Mouse (Mus musculus): Measurements from ENCODE around the gene Ppp4r2. TPM values are rescaled to one million over a fixed set of nuclear protein-coding genes. Genes with fewer than 3 reads are reported as not detected.
A peak's percentile ranks its signal among the peaks of the same experiment; 100 is the strongest.
"Not testable (repeated sequence)": the region's sequence is repeated elsewhere in the genome, so short reads cannot be mapped to it uniquely, and the experiment has no call there.

Ppp4r2 gene
- polyA plus RNA-seq, 1 experiment = 47.7 TPM

- TF ChIP-seq CTCF (IDR thresholded peaks at IDR 0.05; ENCODE audit: borderline replicate concordance, extremely low read depth, insufficient read depth, insufficient read length) (no peak), POLR2A (IDR thresholded peaks at IDR 0.05; ENCODE audit: borderline replicate concordance, extremely low read depth, insufficient read depth, insufficient read length, poor library complexity, severe bottlenecking) (no peak)
- no peak for DNase-seq (ENCODE audit: low read depth)
These were observed 1.7 kb upstream of the Ppp4r2 start for GRCm38 (mm10) chr6:100831751-100832150.

- peak; percentile 77 for DNase-seq (ENCODE audit: low read depth)
- no peak; the same call in 1 of the 2 replicates for TF ChIP-seq POLR2A (IDR thresholded peaks at IDR 0.05; ENCODE audit: borderline replicate concordance, extremely low read depth, insufficient read depth, insufficient read length, poor library complexity, severe bottlenecking)
- peak; percentile 24; the same call in 1 of the 2 replicates for TF ChIP-seq CTCF (IDR thresholded peaks at IDR 0.05; ENCODE audit: borderline replicate concordance, extremely low read depth, insufficient read depth, insufficient read length)
These were observed 524 bp downstream of the Ppp4r2 start for GRCm38 (mm10) chr6:100833811-100834481.

GRCm38 (mm10) chr6:100834489-100835160 lies 1.2 kb downstream of the Ppp4r2 start:
- DNase-seq (ENCODE audit: low read depth) = no peak
- TF ChIP-seq POLR2A (IDR thresholded peaks at IDR 0.05; ENCODE audit: borderline replicate concordance, extremely low read depth, insufficient read depth, insufficient read length, poor library complexity, severe bottlenecking) = no peak
- TF ChIP-seq CTCF (IDR thresholded peaks at IDR 0.05; ENCODE audit: borderline replicate concordance, extremely low read depth, insufficient read depth, insufficient read length) = no peak

- DNase-seq (ENCODE audit: low read depth) = no peak
- TF ChIP-seq CTCF (IDR thresholded peaks at IDR 0.05; ENCODE audit: borderline replicate concordance, extremely low read depth, insufficient read depth, insufficient read length) = no peak
- TF ChIP-seq POLR2A (IDR thresholded peaks at IDR 0.05; ENCODE audit: borderline replicate concordance, extremely low read depth, insufficient read depth, insufficient read length, poor library complexity, severe bottlenecking) = no peak
These were observed 11.6 kb downstream of the Ppp4r2 start for GRCm38 (mm10) chr6:100845058-100845457.

GRCm38 (mm10) chr6:100847264-100847663 lies 13.8 kb downstream of the Ppp4r2 start:
- DNase-seq (ENCODE audit: low read depth) = no peak
- no peak for TF ChIP-seq CTCF (IDR thresholded peaks at IDR 0.05; ENCODE audit: borderline replicate concordance, extremely low read depth, insufficient read depth, insufficient read length)
- TF ChIP-seq POLR2A (IDR thresholded peaks at IDR 0.05; ENCODE audit: borderline replicate concordance, extremely low read depth, insufficient read depth, insufficient read length, poor library complexity, severe bottlenecking) = no peak

GRCm38 (mm10) chr6:100848682-100849375 lies 15.4 kb downstream of the Ppp4r2 start:
- no peak for DNase-seq (ENCODE audit: low read depth)
- TF ChIP-seq CTCF (IDR thresholded peaks at IDR 0.05; ENCODE audit: borderline replicate concordance, extremely low read depth, insufficient read depth, insufficient read length) = no peak
- TF ChIP-seq POLR2A (IDR thresholded peaks at IDR 0.05; ENCODE audit: borderline replicate concordance, extremely low read depth, insufficient read depth, insufficient read length, poor library complexity, severe bottlenecking) = no peak

- DNase-seq (ENCODE audit: low read depth) = no peak
- TF ChIP-seq CTCF (IDR thresholded peaks at IDR 0.05; ENCODE audit: borderline replicate concordance, extremely low read depth, insufficient read depth, insufficient read length) (no peak), POLR2A (IDR thresholded peaks at IDR 0.05; ENCODE audit: borderline replicate concordance, extremely low read depth, insufficient read depth, insufficient read length, poor library complexity, severe bottlenecking) (no peak)
These were observed 17.3 kb downstream of the Ppp4r2 start for GRCm38 (mm10) chr6:100850671-100851081.

- DNase-seq (ENCODE audit: low read depth) = no peak
- TF ChIP-seq POLR2A (IDR thresholded peaks at IDR 0.05; ENCODE audit: borderline replicate concordance, extremely low read depth, insufficient read depth, insufficient read length, poor library complexity, severe bottlenecking) (no peak), CTCF (IDR thresholded peaks at IDR 0.05; ENCODE audit: borderline replicate concordance, extremely low read depth, insufficient read depth, insufficient read length) (no peak)
These were observed 17.7 kb downstream of the Ppp4r2 start for GRCm38 (mm10) chr6:100851083-100851482.

GRCm38 (mm10) chr6:100865321-100865720 lies 31.9 kb downstream of the Ppp4r2 start:
- DNase-seq (ENCODE audit: low read depth) = no peak
- TF ChIP-seq POLR2A (IDR thresholded peaks at IDR 0.05; ENCODE audit: borderline replicate concordance, extremely low read depth, insufficient read depth, insufficient read length, poor library complexity, severe bottlenecking) = no peak
- TF ChIP-seq CTCF (IDR thresholded peaks at IDR 0.05; ENCODE audit: borderline replicate concordance, extremely low read depth, insufficient read depth, insufficient read length) = no peak

GRCm38 (mm10) chr6:100865788-100866187 lies 32.4 kb downstream of the Ppp4r2 start:
- DNase-seq (ENCODE audit: low read depth) = not testable (repeated sequence)

GRCm38 (mm10) chr6:100866246-100866645 lies 32.8 kb downstream of the Ppp4r2 start:
- not testable (repeated sequence) for DNase-seq (ENCODE audit: low read depth)

- DNase-seq (ENCODE audit: low read depth) = no peak
- TF ChIP-seq CTCF (IDR thresholded peaks at IDR 0.05; ENCODE audit: borderline replicate concordance, extremely low read depth, insufficient read depth, insufficient read length) = no peak
- no peak for TF ChIP-seq POLR2A (IDR thresholded peaks at IDR 0.05; ENCODE audit: borderline replicate concordance, extremely low read depth, insufficient read depth, insufficient read length, poor library complexity, severe bottlenecking)
These were observed 35.4 kb downstream of the Ppp4r2 start for GRCm38 (mm10) chr6:100868863-100869262.

Data from brain, embryonic 14.5 days (tissue).